Mouse (Mus musculus): ENCODE data around the gene Pdrg1.

- no peak for TF ChIP-seq CTCF (IDR thresholded peaks at IDR 0.05; ENCODE audit: borderline replicate concordance, control insufficient read depth, extremely low read depth, insufficient read depth, low read length, poor library complexity)
- no peak for TF ChIP-seq POLR2A (IDR thresholded peaks at IDR 0.05; ENCODE audit: control insufficient read depth, extremely low read depth, insufficient read depth, low read length, poor library complexity)
These were observed 38.2 kb downstream of the Pdrg1 start for GRCm38 (mm10) chr2:152976991-152977390.
